Mouse (Mus musculus) liver, adult 2 months (tissue): ENCODE measurements at regions not wholly inside any gene's neighbourhood (a gene's known extent, or its start where the extent isn't known, plus 50 kb on each side); places are given as distances from the start of the nearest gene placed in this dataset.

Source experiments
- CTCF ChIP-seq: fragments of 200-500 bp; IDR thresholded peaks from 2 replicates; pipeline ENCODE4 v1.5.1; 2011; ENCODE audit warnings: low read depth, low read length, control low read depth
- POLR2A ChIP-seq: fragments of 200-500 bp; IDR thresholded peaks from 2 replicates; pipeline ENCODE4 v1.6.1; 2011; ENCODE audit warnings: low read length, control low read depth; ENCODE audit not compliant: insufficient read depth; ENCODE audit errors: extremely low read depth

- TF ChIP-seq CTCF (no peak), POLR2A (no peak)
These were observed 104.2 kb upstream of the Lrig3 start for GRCm38 (mm10) chr10:125861734-125862133.
